Mouse (Mus musculus) heart, embryonic 11.5 days (tissue): ENCODE results near the gene Ubash3a. TPM values are rescaled to one million over a fixed set of nuclear protein-coding genes. Genes with fewer than 3 reads are reported as not detected.

ENCODE experiments used
- ATAC-seq: fragments of 200-750 bp; cut with Nextera tagmentation; replicated peaks from 2 replicates; pipeline ENCODE4 v1.8.0; 2017; ENCODE audit warnings: moderate library complexity; ENCODE audit not compliant: insufficient number of reproducible peaks, low FRiP score, low TSS enrichment
- H3K27ac ChIP-seq: fragments of 300-500 bp; sonication (generic); 2 replicates; pipeline ENCODE4 v1.5.1; 2014; ENCODE audit warnings: mild to moderate bottlenecking, low read depth, low read length
- H3K27me3 ChIP-seq: fragments of 300-500 bp; sonication (generic); 2 replicates; pipeline ENCODE4 v1.6.1; 2014; ENCODE audit warnings: mild to moderate bottlenecking, low read length, mixed read lengths; ENCODE audit not compliant: control insufficient read depth, insufficient read depth
- H3K36me3 ChIP-seq: fragments of 300-500 bp; sonication (generic); 2 replicates; pipeline ENCODE4 v1.6.1; 2014; ENCODE audit warnings: mild to moderate bottlenecking, low read length, moderate library complexity, mixed read lengths; ENCODE audit not compliant: control insufficient read depth, insufficient read depth
- H3K4me1 ChIP-seq: fragments of 300-500 bp; sonication (generic); 2 replicates; pipeline ENCODE4 v1.6.1; 2014; ENCODE audit warnings: low read length; ENCODE audit not compliant: control insufficient read depth, insufficient read depth
- H3K4me2 ChIP-seq: fragments of 300-500 bp; sonication (generic); 2 replicates; pipeline ENCODE4 v1.6.1; 2014; ENCODE audit warnings: mild to moderate bottlenecking, moderate library complexity
- H3K4me3 ChIP-seq: fragments of 300-500 bp; sonication (generic); 2 replicates; pipeline ENCODE4 v1.5.1; 2014; ENCODE audit warnings: low read depth, low read length
- H3K9ac ChIP-seq: fragments of 300-500 bp; sonication (generic); 2 replicates; pipeline ENCODE4 v1.6.1; 2014; ENCODE audit warnings: mild to moderate bottlenecking, low read depth, low read length, moderate library complexity
- H3K9me3 ChIP-seq: fragments of 300-500 bp; sonication (generic); replicated peaks from 2 replicates; pipeline ENCODE4 v1.6.1; 2016; ENCODE audit warnings: low read length; ENCODE audit not compliant: control insufficient read depth
- WGBS: fragments of 180-500 bp; shearing (Covaris S2); extraction: QIAGEN DNeasy Blood & Tissue Kit; methylation state at CpG from one replicate; pipeline ENCODE4 v1.1.7; 2014; ENCODE audit not compliant: insufficient replicate concordance; 5-methylcytosine and 5-hydroxymethylcytosine counted together
- polyA plus RNA-seq: library from polyadenylated mRNA; unstranded; fragments of >200 nt; fragmentation: Nextera tagmentation; extraction: Ambion mirVana; gene quantifications from 2 replicates; pipeline ENCODE4 v1.2.1, GENCODE M21; 2014

Ubash3a gene
- polyA plus RNA-seq, 1 experiment from 2014 or later: 2.9 TPM

DNA sequence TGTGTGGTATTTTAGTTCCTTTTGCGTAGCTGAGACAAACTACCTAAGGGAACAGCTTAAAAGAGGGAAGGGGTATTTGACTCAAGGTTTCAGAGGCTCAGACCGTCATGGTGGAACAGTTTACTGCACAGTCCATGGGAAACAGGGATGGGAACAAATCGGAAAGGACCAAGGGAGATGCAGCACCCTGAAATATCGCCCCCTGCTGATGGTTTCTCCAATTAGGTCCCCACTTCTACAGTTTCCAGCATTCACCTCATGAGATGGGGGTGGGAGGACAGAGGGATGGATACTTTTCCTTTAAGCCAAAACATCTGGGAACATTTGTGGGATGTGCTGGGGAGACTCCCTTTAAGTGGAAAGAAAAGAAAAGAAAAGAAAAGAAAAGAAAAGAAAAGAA lies 52.2 kb downstream of the Ubash3a start:
- no peak overlapping the region for H3K9ac ChIP-seq
- H3K4me3 ChIP-seq: no peak overlapping the region
- no peak overlapping the region for H3K27ac ChIP-seq
- no peaks in the 10 kb centered on the region for H3K36me3 ChIP-seq
- H3K4me1 ChIP-seq: no peaks in the 10 kb centered on the region
- no peak overlapping the region for H3K4me2 ChIP-seq
- no peaks in the 10 kb centered on the region for H3K9me3 ChIP-seq
- 67% methylated on average over 4 of the region's 4 CpGs for WGBS
- no peak for ATAC-seq
- H3K27me3 ChIP-seq: no peaks in the 10 kb centered on the region

DNA sequence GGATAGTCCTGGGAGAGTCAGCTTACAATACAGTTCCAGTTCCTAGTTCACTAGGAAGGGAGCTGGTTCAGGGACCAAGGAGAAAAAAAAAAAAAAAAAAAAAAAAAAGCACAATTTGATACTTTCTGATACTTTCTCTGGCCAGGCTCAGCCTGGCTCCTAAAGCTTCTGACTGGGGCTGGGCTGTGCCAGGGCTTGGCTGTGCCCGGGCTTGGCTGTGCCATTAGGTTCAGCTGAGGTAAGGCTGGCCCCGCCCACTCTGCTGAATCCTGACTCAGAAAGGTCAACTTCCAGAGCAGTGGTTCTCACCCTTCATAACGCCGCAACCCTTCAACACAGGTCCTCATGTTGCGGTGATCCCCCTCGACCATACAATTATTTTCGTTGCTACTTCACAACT lies 52.8 kb downstream of the Ubash3a start:
- Histone ChIP-seq H3K4me1 (no peaks in the 10 kb centered on the region), H3K27ac (no peak overlapping the region), H3K9me3 (no peaks in the 10 kb centered on the region), H3K36me3 (no peaks in the 10 kb centered on the region), H3K4me2 (no peak overlapping the region), H3K9ac (no peak overlapping the region), H3K27me3 (no peaks in the 10 kb centered on the region), H3K4me3 (no peak overlapping the region)
- WGBS: 74% methylated on average over 7 of the region's 7 CpGs
- no peak for ATAC-seq

DNA sequence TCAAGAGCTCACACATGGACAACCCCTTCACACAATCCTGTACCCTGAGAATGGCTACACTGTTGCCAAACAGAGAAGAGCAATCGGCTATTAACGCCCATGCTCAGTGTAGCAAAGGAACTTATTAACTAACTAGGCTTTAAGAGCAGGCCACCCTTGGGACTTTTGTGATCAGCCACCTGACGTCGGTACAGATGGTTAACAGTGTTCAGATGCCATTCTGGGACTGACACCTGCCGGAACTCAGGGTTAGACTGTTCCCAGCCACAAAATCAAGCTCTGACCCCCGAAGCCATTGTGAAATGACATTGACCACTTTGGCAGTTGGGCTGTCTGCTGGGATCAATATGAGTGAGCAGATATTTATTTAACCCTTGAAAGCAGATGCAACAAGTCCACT lies 53.7 kb downstream of the Ubash3a start:
- Histone ChIP-seq H3K4me2 (no peak overlapping the region), H3K4me3 (no peak overlapping the region), H3K36me3 (no peaks in the 10 kb centered on the region), H3K9me3 (no peaks in the 10 kb centered on the region), H3K9ac (no peak overlapping the region), H3K4me1 (no peaks in the 10 kb centered on the region), H3K27me3 (no peaks in the 10 kb centered on the region), H3K27ac (no peak overlapping the region)
- WGBS: 82% methylated on average over 6 of the region's 6 CpGs
- ATAC-seq: no peak

DNA sequence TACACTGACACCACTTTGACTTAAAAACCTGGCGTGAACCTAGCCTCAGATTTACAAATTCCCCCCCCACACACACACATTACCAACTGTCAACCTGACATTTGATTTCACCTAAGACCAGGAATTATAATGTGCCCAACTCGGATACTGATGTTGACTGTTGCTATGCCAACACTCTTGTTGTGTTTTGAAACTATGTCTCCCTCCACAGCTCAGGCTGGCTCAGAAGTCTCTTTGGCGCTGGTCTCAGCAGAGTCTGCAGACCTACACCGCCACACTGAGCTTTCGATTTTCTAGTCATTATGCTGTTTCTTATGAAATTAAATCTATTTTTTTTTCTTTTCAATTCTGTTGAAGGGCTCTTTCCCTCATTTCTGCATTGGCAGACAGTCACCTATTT lies 55.0 kb downstream of the Ubash3a start:
- Histone ChIP-seq H3K9ac (no peak overlapping the region), H3K27me3 (no peaks in the 10 kb centered on the region), H3K27ac (no peak overlapping the region), H3K4me1 (no peaks in the 10 kb centered on the region), H3K4me2 (no peak overlapping the region), H3K4me3 (no peak overlapping the region), H3K9me3 (no peaks in the 10 kb centered on the region), H3K36me3 (no peaks in the 10 kb centered on the region)
- ATAC-seq: no peak
- WGBS: 56% methylated on average over 5 of the region's 5 CpGs

DNA sequence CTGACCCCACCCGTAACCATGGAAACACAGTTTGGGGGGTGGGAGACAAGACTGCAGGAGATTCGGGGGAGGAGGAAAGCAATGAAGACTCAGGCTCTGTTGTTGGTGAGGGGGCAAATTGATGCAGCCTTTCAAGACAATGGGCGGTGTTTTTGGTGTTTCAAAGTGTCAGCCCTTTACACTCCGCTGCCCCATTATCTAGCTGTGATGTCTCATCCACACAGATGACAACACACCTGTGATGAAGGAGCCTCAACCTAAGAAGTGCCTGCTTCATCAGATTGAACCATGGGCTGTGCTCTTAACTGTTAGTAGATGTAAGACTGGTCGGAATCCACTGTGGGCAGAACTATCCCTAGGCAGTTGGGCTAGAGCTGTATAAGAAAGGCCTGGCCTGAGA lies 56.1 kb downstream of the Ubash3a start:
- H3K9me3 ChIP-seq: no peaks in the 10 kb centered on the region
- no peak overlapping the region for H3K9ac ChIP-seq
- no peaks in the 10 kb centered on the region for H3K36me3 ChIP-seq
- no peak for ATAC-seq
- no peak overlapping the region for H3K27ac ChIP-seq
- H3K4me1 ChIP-seq: no peaks in the 10 kb centered on the region
- H3K4me3 ChIP-seq: no peak overlapping the region
- no peak overlapping the region for H3K4me2 ChIP-seq
- 85% methylated on average over 5 of the region's 5 CpGs for WGBS
- H3K27me3 ChIP-seq: no peaks in the 10 kb centered on the region

DNA sequence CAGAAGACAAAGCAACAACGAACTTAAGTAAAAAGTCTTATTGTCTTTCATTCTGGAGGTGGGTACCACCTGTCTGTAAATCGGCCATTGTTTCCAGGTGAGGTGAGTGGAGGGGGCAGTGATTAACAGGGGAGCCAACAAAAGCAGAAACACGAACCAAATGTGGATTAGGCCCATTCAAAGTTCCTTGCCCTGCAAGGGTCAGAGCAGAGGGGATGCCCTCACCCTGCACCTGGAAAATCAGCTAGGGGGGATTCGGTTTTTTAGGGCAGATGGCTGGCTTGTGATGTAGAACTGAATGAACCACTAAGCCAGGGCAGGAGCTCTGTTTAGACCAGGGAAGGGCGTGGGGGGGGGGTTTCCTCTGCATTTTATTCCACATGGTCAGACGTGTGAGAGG lies 56.7 kb downstream of the Ubash3a start:
- ATAC-seq: no peak
- Histone ChIP-seq H3K27ac (no peak overlapping the region), H3K9ac (no peak overlapping the region), H3K4me2 (no peak overlapping the region), H3K36me3 (no peaks in the 10 kb centered on the region), H3K9me3 (no peaks in the 10 kb centered on the region), H3K27me3 (no peaks in the 10 kb centered on the region), H3K4me1 (no peaks in the 10 kb centered on the region), H3K4me3 (no peak overlapping the region)
- 59% methylated on average over 6 of the region's 6 CpGs for WGBS

DNA sequence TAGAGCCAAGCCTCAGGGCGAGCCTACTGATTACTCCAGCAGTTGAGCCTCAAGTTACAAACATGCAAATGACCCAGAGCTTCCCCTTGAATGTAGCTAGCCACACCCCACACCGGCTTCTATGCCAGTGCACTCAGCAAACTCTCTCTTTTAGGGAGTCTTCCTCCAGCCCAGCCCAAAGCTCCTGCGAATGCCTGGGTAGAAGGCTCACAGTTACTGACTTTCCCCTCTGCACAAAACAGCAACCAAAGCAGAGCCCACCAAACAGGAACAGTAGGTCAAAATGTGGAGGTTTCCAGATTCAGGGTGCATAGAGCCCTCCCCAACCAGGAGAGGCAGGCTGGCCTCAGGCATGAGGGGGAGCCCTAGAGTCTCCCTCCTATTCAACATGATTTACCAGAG lies 57.5 kb downstream of the Ubash3a start:
- Histone ChIP-seq H3K4me3 (no peak overlapping the region), H3K9ac (no peak overlapping the region), H3K9me3 (no peaks in the 10 kb centered on the region), H3K27ac (no peak overlapping the region), H3K4me2 (no peak overlapping the region), H3K27me3 (no peaks in the 10 kb centered on the region), H3K4me1 (no peaks in the 10 kb centered on the region), H3K36me3 (no peaks in the 10 kb centered on the region)
- WGBS: 17% methylated on average over 3 of the region's 3 CpGs
- ATAC-seq: no peak

DNA sequence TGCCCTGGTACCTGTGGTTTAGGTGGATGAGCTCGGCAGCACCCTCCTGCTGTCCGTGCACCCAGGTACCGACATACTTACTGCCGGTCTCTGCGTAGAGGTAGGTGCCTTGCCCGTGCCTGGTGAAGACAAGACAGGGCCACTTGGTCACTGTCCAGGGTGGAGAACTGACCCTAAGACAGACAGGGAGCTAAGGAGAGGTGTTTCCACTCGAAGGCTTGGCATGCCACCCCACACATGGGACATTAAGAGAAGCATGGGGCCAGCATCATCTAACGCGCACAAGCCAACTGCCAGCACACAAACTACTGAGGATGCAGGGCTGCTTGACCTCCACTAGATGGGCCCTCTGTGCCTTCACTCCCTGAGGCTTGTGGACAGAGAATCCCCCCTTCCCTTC lies 58.2 kb downstream of the Ubash3a start:
- no peak overlapping the region for H3K27ac ChIP-seq
- H3K4me1 ChIP-seq: no peaks in the 10 kb centered on the region
- 84% methylated on average over 9 of the region's 9 CpGs for WGBS
- H3K4me2 ChIP-seq: no peak overlapping the region
- H3K27me3 ChIP-seq: no peaks in the 10 kb centered on the region
- no peak overlapping the region for H3K4me3 ChIP-seq
- no peak overlapping the region for H3K9ac ChIP-seq
- no peaks in the 10 kb centered on the region for H3K36me3 ChIP-seq
- H3K9me3 ChIP-seq: no peaks in the 10 kb centered on the region
- ATAC-seq: no peak

DNA sequence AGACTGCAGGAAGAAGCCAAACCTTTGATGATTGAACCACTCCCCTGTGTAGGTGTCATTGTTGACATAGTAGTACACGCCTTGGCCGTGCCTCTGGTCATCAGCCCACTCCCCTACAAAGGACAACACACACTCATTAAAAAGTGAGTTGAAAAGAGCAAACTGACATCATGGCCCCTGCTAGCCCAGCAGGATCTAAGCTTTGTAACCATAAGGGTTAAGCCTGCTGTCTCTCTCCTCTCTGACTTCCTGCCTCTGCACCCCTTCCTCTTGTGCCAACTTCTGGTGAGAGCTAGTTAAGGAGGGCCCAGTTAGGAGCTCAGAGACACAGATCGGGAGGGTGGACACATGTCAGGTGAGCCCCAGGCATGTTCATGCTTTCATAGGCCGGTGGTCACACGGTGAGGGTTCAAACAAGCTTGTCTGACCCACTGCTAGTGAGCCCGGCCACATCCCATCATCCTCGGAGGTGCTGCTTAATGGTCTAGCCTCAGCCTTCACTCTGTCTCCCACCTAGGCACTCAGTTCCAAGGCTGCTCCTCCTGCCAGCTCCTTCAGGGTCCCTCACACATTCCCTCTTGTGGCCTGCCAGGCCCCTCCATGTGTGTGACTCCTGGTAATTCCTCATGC lies 58.8 kb downstream of the Ubash3a start:
- no peak overlapping the region for H3K4me3 ChIP-seq

More for the DNA sequence above, 58.8 kb downstream of the Ubash3a start:
- no peaks in the 10 kb centered on the region for H3K9me3 ChIP-seq
- no peak overlapping the region for H3K4me2 ChIP-seq
- no peak overlapping the region for H3K27ac ChIP-seq
- WGBS: 79% methylated on average over 7 of the region's 7 CpGs
- H3K36me3 ChIP-seq: no peaks in the 10 kb centered on the region
- H3K4me1 ChIP-seq: no peaks in the 10 kb centered on the region
- no peaks in the 10 kb centered on the region for H3K27me3 ChIP-seq
- ATAC-seq: no peak
- H3K9ac ChIP-seq: no peak overlapping the region
